ENCODE assay signal across 8 mouse cellular contexts in the genomic region with DNA sequence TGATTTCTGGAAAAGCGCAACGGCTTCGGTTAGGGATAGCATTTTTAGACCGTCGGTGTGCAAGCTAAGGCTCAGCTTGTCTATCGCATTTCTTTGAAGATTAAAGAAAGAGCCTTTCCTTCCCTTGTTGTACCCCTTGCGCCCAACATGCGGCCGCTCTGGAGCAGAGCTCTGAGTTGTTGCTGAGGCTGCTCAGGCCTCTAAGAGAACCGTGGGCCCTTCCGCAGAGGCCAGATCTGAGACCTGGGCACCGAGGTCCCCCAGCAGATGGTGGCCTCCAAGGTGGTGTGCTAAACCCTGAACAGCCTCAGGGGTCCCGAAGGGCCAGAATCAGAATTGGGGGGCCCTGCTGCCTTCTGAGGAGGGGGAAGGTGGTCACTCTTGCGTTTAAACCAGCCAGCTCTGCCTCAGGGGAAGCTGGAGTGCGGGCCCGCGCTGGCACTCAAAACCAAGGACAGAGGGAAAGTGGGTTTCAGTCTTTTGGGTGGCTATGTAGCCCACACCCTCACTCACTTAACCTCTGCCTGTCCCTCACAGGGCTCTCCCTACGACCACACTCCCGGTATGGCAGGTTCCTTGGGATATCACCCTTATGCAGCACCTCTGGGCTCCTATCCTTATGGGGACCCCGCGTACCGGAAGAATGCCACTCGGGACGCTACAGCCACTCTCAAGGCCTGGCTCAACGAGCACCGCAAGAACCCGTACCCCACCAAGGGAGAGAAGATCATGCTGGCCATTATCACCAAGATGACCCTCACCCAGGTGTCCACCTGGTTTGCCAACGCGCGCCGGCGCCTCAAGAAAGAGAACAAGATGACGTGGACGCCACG. TPM values are rescaled to one million over a fixed set of nuclear protein-coding genes. Genes with fewer than 3 reads are reported as not detected.
A peak's percentile ranks its signal among the peaks of the same experiment; 100 is the strongest.
DNase-seq lines count a peak whose midpoint lies in the region; ATAC-seq and TF ChIP-seq lines count a peak whose summit lies in the region.

No protein-coding gene starts in this region.

- no peak overlapping the region for H3K4me2 ChIP-seq in liver, embryonic 12.5 days
- no peak overlapping the region for H3K4me2 ChIP-seq in liver, postnatal 0 days (ENCODE audit: low read depth, low read length)
- peak overlapping the region; percentile 82 for H3K4me2 ChIP-seq in embryonic facial prominence, embryonic 13.5 days
- H3K4me2 ChIP-seq in hindbrain, embryonic 15.5 days = peak overlapping the region; percentile 70

- peaks cover 78% of the 10 kb centered on the region for H3K27me3 ChIP-seq in liver, embryonic 12.5 days (replicated peaks)
- H3K27me3 ChIP-seq in liver, postnatal 0 days (ENCODE audit: insufficient read depth, low read length) = peaks cover 77% of the 10 kb centered on the region
- peaks cover 53% of the 10 kb centered on the region for H3K27me3 ChIP-seq in embryonic facial prominence, embryonic 13.5 days
- peaks cover 4% of the 10 kb centered on the region for H3K27me3 ChIP-seq in hindbrain, embryonic 15.5 days

- H3K36me3 ChIP-seq in liver, embryonic 12.5 days = no peaks in the 10 kb centered on the region
- no peaks in the 10 kb centered on the region for H3K36me3 ChIP-seq in liver, postnatal 0 days (replicated peaks; ENCODE audit: insufficient read depth, low read length)
- H3K36me3 ChIP-seq in embryonic facial prominence, embryonic 13.5 days = peaks cover 10% of the 10 kb centered on the region
- H3K36me3 ChIP-seq in hindbrain, embryonic 15.5 days = no peaks in the 10 kb centered on the region

- peak overlapping the region; percentile 21; the same call in 1 of the 2 replicates for H3K4me3 ChIP-seq in liver, embryonic 12.5 days
- H3K4me3 ChIP-seq in liver, postnatal 0 days (ENCODE audit: low read depth, low read length) = no peak overlapping the region
- H3K4me3 ChIP-seq in embryonic facial prominence, embryonic 13.5 days = peak overlapping the region; percentile 72
- H3K4me3 ChIP-seq in hindbrain, embryonic 15.5 days = peak overlapping the region; percentile 81

- H3K9me3 ChIP-seq in liver, embryonic 12.5 days (replicated peaks) = no peaks in the 10 kb centered on the region
- no peaks in the 10 kb centered on the region for H3K9me3 ChIP-seq in liver, postnatal 0 days (ENCODE audit: low read length)
- no peaks in the 10 kb centered on the region for H3K9me3 ChIP-seq in embryonic facial prominence, embryonic 13.5 days
- H3K9me3 ChIP-seq in hindbrain, embryonic 15.5 days = no peaks in the 10 kb centered on the region

- no peak for TF ChIP-seq EP300 in liver, postnatal 0 days (IDR thresholded peaks at IDR 0.05; ENCODE audit: low read depth)

- no peak overlapping the region for H3K9ac ChIP-seq in liver, embryonic 12.5 days
- no peak overlapping the region for H3K9ac ChIP-seq in liver, postnatal 0 days (replicated peaks)
- H3K9ac ChIP-seq in embryonic facial prominence, embryonic 13.5 days = peak overlapping the region; percentile 96
- peak overlapping the region; percentile 67 for H3K9ac ChIP-seq in hindbrain, embryonic 15.5 days

- no peak for DNase-seq in liver, postnatal 0 days
- peak; percentile 52 to 55 for DNase-seq in lung, postnatal 4 days
- no peak for DNase-seq in spleen, postnatal 36 days (ENCODE audit: low spot score in 2 of 2)
- DNase-seq in urinary bladder, adult 2 months (ENCODE audit: low spot score) = no peak
- no peak for DNase-seq in right cerebral cortex, postnatal 36 days (ENCODE audit: low spot score in 2 of 2)

- peaks cover 35% of the 10 kb centered on the region for H3K4me1 ChIP-seq in liver, embryonic 12.5 days
- peaks cover 27% of the 10 kb centered on the region for H3K4me1 ChIP-seq in liver, postnatal 0 days (ENCODE audit: insufficient read depth)
- H3K4me1 ChIP-seq in embryonic facial prominence, embryonic 13.5 days = peaks cover 41% of the 10 kb centered on the region
- H3K4me1 ChIP-seq in hindbrain, embryonic 15.5 days (replicated peaks) = peaks cover 61% of the 10 kb centered on the region

- ATAC-seq in liver, embryonic 12.5 days = no peak
- no peak for ATAC-seq in liver, postnatal 0 days
- ATAC-seq in embryonic facial prominence, embryonic 13.5 days (ENCODE audit: insufficient number of reproducible peaks, insufficient read depth, low FRiP score, low TSS enrichment, low read depth) = no peak
- ATAC-seq in hindbrain, embryonic 15.5 days (ENCODE audit: low FRiP score, low read depth) = no peak

- TF ChIP-seq CTCF in liver, postnatal 0 days (IDR thresholded peaks at IDR 0.05; ENCODE audit: low read depth) = no peak

- no peak overlapping the region for H3K27ac ChIP-seq in liver, embryonic 12.5 days
- H3K27ac ChIP-seq in liver, postnatal 0 days (ENCODE audit: low read depth) = no peak overlapping the region
- peak overlapping the region; percentile 98 for H3K27ac ChIP-seq in embryonic facial prominence, embryonic 13.5 days
- H3K27ac ChIP-seq in hindbrain, embryonic 15.5 days (replicated peaks) = peak overlapping the region; percentile 94

- 3% methylated on average over 35 of the region's 35 CpGs for WGBS in liver, embryonic 12.5 days (ENCODE audit: insufficient replicate concordance)
- WGBS in liver, postnatal 0 days (ENCODE audit: insufficient replicate concordance) = 2% methylated on average over 35 of the region's 35 CpGs
- WGBS in embryonic facial prominence, embryonic 13.5 days = 2% methylated on average over 35 of the region's 35 CpGs
- WGBS in hindbrain, embryonic 15.5 days = under 1% methylated on average over 35 of the region's 35 CpGs

RNA-seq across cellular contexts. Expression of a gene that starts 1.8 kb away (rescaled TPM):
- 0.32 and 0.38 TPM in 2 replicates for polyA plus RNA-seq in liver, embryonic 12.5 days (2016; fragmentation: Nextera tagmentation; extraction: Ambion mirVana)
- not detected in 2 replicates for polyA plus RNA-seq in liver, postnatal 0 days (2015; fragmentation: Nextera tagmentation; extraction: Ambion mirVana)
- polyA plus RNA-seq in embryonic facial prominence, embryonic 13.5 days (2015; fragmentation: Nextera tagmentation; extraction: Ambion mirVana) = 21.2 and 27.2 TPM in 2 replicates
- polyA plus RNA-seq in hindbrain, embryonic 15.5 days (2015; fragmentation: Nextera tagmentation; extraction: Ambion mirVana) = 16.0 and 24.2 TPM in 2 replicates
- 0.14 and 0.19 TPM in 2 replicates for polyA plus RNA-seq in urinary bladder, adult 2 months (2012; rRNA removed)

Comparison
In these comparisons a context has a peak if more than half of its experiments do, and no peak if none do; other contexts are left out.
1. H3K27ac ChIP-seq: peak in embryonic facial prominence, embryonic 13.5 days (single experiment) and hindbrain, embryonic 15.5 days (single experiment); none in liver, embryonic 12.5 days (single experiment) and liver, postnatal 0 days (single experiment).
2. H3K4me2 ChIP-seq: peak in embryonic facial prominence, embryonic 13.5 days (single experiment) and hindbrain, embryonic 15.5 days (single experiment); none in liver, embryonic 12.5 days (single experiment) and liver, postnatal 0 days (single experiment).
3. H3K9ac ChIP-seq: peak in embryonic facial prominence, embryonic 13.5 days (single experiment) and hindbrain, embryonic 15.5 days (single experiment); none in liver, embryonic 12.5 days (single experiment) and liver, postnatal 0 days (single experiment).
4. DNase-seq: peak in lung, postnatal 4 days (2 of 2); none in liver, postnatal 0 days (single experiment), spleen, postnatal 36 days (0 of 2), urinary bladder, adult 2 months (single experiment) and right cerebral cortex, postnatal 36 days (0 of 2).
5. RNA of a gene that starts 1.8 kb away (polyA plus RNA-seq): 21.2 to 27.2 TPM in embryonic facial prominence, embryonic 13.5 days and 16.0 to 24.2 TPM in hindbrain, embryonic 15.5 days; 0.32 to 0.38 TPM in liver, embryonic 12.5 days, 0.14 to 0.19 TPM in urinary bladder, adult 2 months and not detected in liver, postnatal 0 days; every median in the first group is over 10 times any median in the second.